Mouse (Mus musculus): ENCODE results near the gene 1700020N15Rik.
"Not testable (repeated sequence)": the region's sequence is repeated elsewhere in the genome, so short reads cannot be mapped to it uniquely, and the experiment has no call there.

Gene 1700020N15Rik

GRCm38 (mm10) chrX:69945000-69945399 lies at the start of gene 1700020N15Rik:
Gene 1700020N15Rik (plus strand): TSS chrX:69945300.
- not testable (repeated sequence) for DNase-seq (ENCODE audit: low spot score)

- no peak for DNase-seq (ENCODE audit: low spot score)
Measured at GRCm38 (mm10) chrX:69976790-69977579, 31.9 kb downstream of the 1700020N15Rik start.

All from T-cell, adult 2 months (primary cell).